Mouse (Mus musculus) cerebral cortex, adult 2 months (tissue): ENCODE results near the gene Gm20888.

Source experiments
- WGBS: fragments of 180-500 bp; shearing (Covaris S2); methylation state at CpG from one replicate; pipeline ENCODE4 v1.1.7; 2018; 5-methylcytosine and 5-hydroxymethylcytosine counted together

The Gm20888 gene

GRCm38 (mm10) chrY:70441582-70441981 lies at the start of gene Gm20888:
Gm20888 (plus strand) TSS chrY:70441882.
- no CpG with 5 or more reads among the region's 6 CpGs for WGBS
